Mouse (Mus musculus) lung, embryonic 16.5 days (tissue): Measurements from ENCODE around the gene Tsnax. TPM values are rescaled to one million over a fixed set of nuclear protein-coding genes. Genes with fewer than 3 reads are reported as not detected.

ENCODE experiments used
- ATAC-seq: fragments of 200-750 bp; cut with Nextera tagmentation; 2 replicates; pipeline ENCODE4 v1.8.0; 2017; ENCODE audit warnings: low read depth, mild to moderate bottlenecking, moderate library complexity
- H3K27ac ChIP-seq: fragments of 300-500 bp; sonication (generic); 2 replicates; pipeline ENCODE4 v1.5.1; 2014; ENCODE audit warnings: mild to moderate bottlenecking, control low read depth, low read length
- H3K27me3 ChIP-seq: fragments of 300-500 bp; sonication (generic); 2 replicates; pipeline ENCODE4 v1.6.1; 2014; ENCODE audit warnings: low read depth, low read length, mixed read lengths; ENCODE audit not compliant: control insufficient read depth, insufficient read depth
- H3K36me3 ChIP-seq: fragments of 300-500 bp; sonication (generic); 2 replicates; pipeline ENCODE4 v1.6.1; 2014; ENCODE audit warnings: low read length; ENCODE audit not compliant: control insufficient read depth, insufficient read depth
- H3K4me1 ChIP-seq: fragments of 300-500 bp; sonication (generic); replicated peaks from 2 replicates; pipeline ENCODE4 v1.6.1; 2014; ENCODE audit warnings: low read length, mixed read lengths; ENCODE audit not compliant: control insufficient read depth, insufficient read depth
- H3K4me2 ChIP-seq: fragments of 300-500 bp; sonication (generic); 2 replicates; pipeline ENCODE4 v1.6.1; 2014; ENCODE audit warnings: low read depth, low read length, control low read depth
- H3K4me3 ChIP-seq: fragments of 300-500 bp; sonication (generic); 2 replicates; pipeline ENCODE4 v1.5.1; 2014; ENCODE audit warnings: mild to moderate bottlenecking, low read length, control low read depth
- H3K9ac ChIP-seq: fragments of 300-500 bp; sonication (generic); 2 replicates; pipeline ENCODE4 v1.6.1; 2014; ENCODE audit warnings: low read length, control low read depth
- H3K9me3 ChIP-seq: fragments of 300-500 bp; sonication (generic); 2 replicates; pipeline ENCODE4 v1.6.1; 2016; ENCODE audit warnings: low read length; ENCODE audit not compliant: control insufficient read depth
- WGBS: fragments of 180-500 bp; shearing (Covaris S2); extraction: QIAGEN DNeasy Blood & Tissue Kit; methylation state at CpG from one replicate; pipeline ENCODE4 v1.1.7; 2014; 5-methylcytosine and 5-hydroxymethylcytosine counted together
- polyA plus RNA-seq: library from polyadenylated mRNA; unstranded; fragments of >200 nt; fragmentation: Nextera tagmentation; extraction: Ambion mirVana; gene quantifications from 2 replicates; pipeline ENCODE4 v1.2.1, GENCODE M21; 2015

Gene Tsnax
- polyA plus RNA-seq, 1 experiment from 2014 or later: 112 TPM

GRCm38 (mm10) chr8:125069733-125070132, 56.9 kb downstream of the Tsnax start:
- no peak for ATAC-seq
- peaks cover 15% of the 10 kb centered on the region for H3K4me1 ChIP-seq
- no peaks in the 10 kb centered on the region for H3K9me3 ChIP-seq
- H3K27ac ChIP-seq: no peak overlapping the region
- WGBS: 53% methylated on average over 6 of the region's 6 CpGs
- H3K9ac ChIP-seq: no peak overlapping the region
- H3K27me3 ChIP-seq: no peaks in the 10 kb centered on the region
- no peak overlapping the region for H3K4me2 ChIP-seq
- H3K4me3 ChIP-seq: no peak overlapping the region
- no peaks in the 10 kb centered on the region for H3K36me3 ChIP-seq

- H3K27me3 ChIP-seq: no peaks in the 10 kb centered on the region
- no peak overlapping the region for H3K4me3 ChIP-seq
- no peaks in the 10 kb centered on the region for H3K9me3 ChIP-seq
- WGBS: 85% methylated on average over 10 of the region's 10 CpGs
- ATAC-seq: no peak
- no peak overlapping the region for H3K27ac ChIP-seq
- H3K9ac ChIP-seq: no peak overlapping the region
- no peak overlapping the region for H3K4me2 ChIP-seq
- H3K4me1 ChIP-seq: peaks cover 8% of the 10 kb centered on the region
- H3K36me3 ChIP-seq: no peaks in the 10 kb centered on the region
Observed at GRCm38 (mm10) chr8:125074141-125074540, 61.3 kb downstream of the Tsnax start.

- no peaks in the 10 kb centered on the region for H3K9me3 ChIP-seq
- no peak for ATAC-seq
- peaks cover 8% of the 10 kb centered on the region for H3K4me1 ChIP-seq
- no peak overlapping the region for H3K27ac ChIP-seq
- H3K36me3 ChIP-seq: no peaks in the 10 kb centered on the region
- WGBS: 85% methylated on average over 2 of the region's 2 CpGs
- no peak overlapping the region for H3K4me3 ChIP-seq
- H3K27me3 ChIP-seq: no peaks in the 10 kb centered on the region
- no peak overlapping the region for H3K4me2 ChIP-seq
- H3K9ac ChIP-seq: no peak overlapping the region
Observed at GRCm38 (mm10) chr8:125074581-125074980, 61.8 kb downstream of the Tsnax start.

GRCm38 (mm10) chr8:125075389-125075788, 62.6 kb downstream of the Tsnax start:
- no peak overlapping the region for H3K27ac ChIP-seq

GRCm38 (mm10) chr8:125077326-125077725, 64.5 kb downstream of the Tsnax start:
- Histone ChIP-seq H3K9ac (no peak overlapping the region), H3K4me1 (peaks cover 13% of the 10 kb centered on the region), H3K27me3 (no peaks in the 10 kb centered on the region), H3K4me3 (no peak overlapping the region), H3K27ac (no peak overlapping the region), H3K36me3 (no peaks in the 10 kb centered on the region), H3K4me2 (no peak overlapping the region), H3K9me3 (no peaks in the 10 kb centered on the region)
- no peak for ATAC-seq
- 77% methylated on average over 8 of the region's 8 CpGs for WGBS

More at GRCm38 (mm10) chr8:125075389-125075788, 62.6 kb downstream of the Tsnax start:
- Histone ChIP-seq H3K4me3 (no peak overlapping the region), H3K4me1 (peaks cover 8% of the 10 kb centered on the region), H3K9me3 (no peaks in the 10 kb centered on the region), H3K27me3 (no peaks in the 10 kb centered on the region), H3K9ac (no peak overlapping the region), H3K4me2 (no peak overlapping the region), H3K36me3 (no peaks in the 10 kb centered on the region)
- WGBS: 78% methylated on average over 4 of the region's 4 CpGs
- ATAC-seq: no peak

GRCm38 (mm10) chr8:125078771-125079384, 66.1 kb downstream of the Tsnax start:
- peak; percentile 52; the same call in 1 of the 2 replicates for ATAC-seq
- H3K4me2 ChIP-seq: no peak overlapping the region
- H3K36me3 ChIP-seq: no peaks in the 10 kb centered on the region
- WGBS: 27% methylated on average over 9 of the region's 9 CpGs
- no peak overlapping the region for H3K27ac ChIP-seq
- H3K4me1 ChIP-seq: peaks cover 22% of the 10 kb centered on the region
- H3K4me3 ChIP-seq: no peak overlapping the region
- no peak overlapping the region for H3K9ac ChIP-seq
- no peaks in the 10 kb centered on the region for H3K9me3 ChIP-seq
- no peaks in the 10 kb centered on the region for H3K27me3 ChIP-seq

GRCm38 (mm10) chr8:125080388-125081344, 67.9 kb downstream of the Tsnax start:
- WGBS: 57% methylated on average over 19 of the region's 19 CpGs
- Histone ChIP-seq H3K27me3 (no peaks in the 10 kb centered on the region), H3K36me3 (no peaks in the 10 kb centered on the region), H3K4me2 (peak overlapping the region; percentile 35), H3K4me1 (peaks cover 28% of the 10 kb centered on the region), H3K27ac (no peak overlapping the region), H3K9me3 (no peaks in the 10 kb centered on the region), H3K9ac (no peak overlapping the region), H3K4me3 (peak overlapping the region; percentile 9; the same call in 1 of the 2 replicates)
- ATAC-seq: no peak

- Histone ChIP-seq H3K4me3 (no peak overlapping the region), H3K9me3 (no peaks in the 10 kb centered on the region), H3K27ac (peak overlapping the region; percentile 58), H3K36me3 (no peaks in the 10 kb centered on the region), H3K27me3 (no peaks in the 10 kb centered on the region), H3K9ac (no peak overlapping the region), H3K4me1 (peaks cover 26% of the 10 kb centered on the region), H3K4me2 (no peak overlapping the region)
- ATAC-seq: 0 out of 2 replicates have a peak, but pooled peaks have one; percentile 18
- 31% methylated on average over 4 of the region's 4 CpGs for WGBS
Observed at GRCm38 (mm10) chr8:125083746-125084145, 70.9 kb downstream of the Tsnax start.
